ENCODE assay signal across 16 mouse cellular contexts in genomic region chr5:124015727-124016126, GRCm38 (mm10). TPM values are rescaled to one million over a fixed set of nuclear protein-coding genes. Genes with fewer than 3 reads are reported as not detected.
DNase-seq lines count a peak whose midpoint lies in the region; ATAC-seq lines count a peak whose summit lies in the region.
"Had no signal": no experiment of that assay in that cellular context is flagged by ENCODE, and none has a peak within 500 bp of the region (broad histone marks: within the 10 kb centered on the region; RNA-seq: fewer than 3 reads in every experiment).

No protein-coding gene starts in this region.

- no peaks in the 10 kb centered on the region for H3K27me3 ChIP-seq in hindbrain, embryonic 10.5 days (ENCODE audit: insufficient read depth, poor library complexity, severe bottlenecking)
- no peaks in the 10 kb centered on the region for H3K27me3 ChIP-seq in hindbrain, embryonic 12.5 days
- no peaks in the 10 kb centered on the region for H3K27me3 ChIP-seq in megakaryocyte, embryonic 14.5 days (replicated peaks)
- H3K27me3 ChIP-seq: stomach, embryonic 15.5 days had no signal

- peaks cover 98% of the 10 kb centered on the region for H3K4me1 ChIP-seq in hindbrain, embryonic 10.5 days (replicated peaks)
- H3K4me1 ChIP-seq in hindbrain, embryonic 12.5 days, result peaks cover 95% of the 10 kb centered on the region
- H3K4me1 ChIP-seq in megakaryocyte, embryonic 14.5 days, result peaks cover 100% of the 10 kb centered on the region

- no peak overlapping the region for H3K4me3 ChIP-seq in hindbrain, embryonic 10.5 days
- no peak overlapping the region for H3K4me3 ChIP-seq in hindbrain, embryonic 12.5 days
- peak overlapping the region; percentile 81 for H3K4me3 ChIP-seq in megakaryocyte, embryonic 14.5 days (replicated peaks)
- H3K4me3 ChIP-seq: erythroblast, embryonic 14.5 days; stomach, embryonic 15.5 days had no signal

- H3K9ac ChIP-seq in hindbrain, embryonic 12.5 days, result no peak overlapping the region
- H3K9ac ChIP-seq: stomach, embryonic 15.5 days had no signal

- WGBS in hindbrain, embryonic 10.5 days, result 83% methylated on average over 2 of the region's 2 CpGs
- WGBS in hindbrain, embryonic 12.5 days, result 66% methylated on average over 2 of the region's 2 CpGs

- no peaks in the 10 kb centered on the region for H3K9me3 ChIP-seq in hindbrain, embryonic 10.5 days
- no peaks in the 10 kb centered on the region for H3K9me3 ChIP-seq in hindbrain, embryonic 12.5 days (replicated peaks)
- H3K9me3 ChIP-seq in megakaryocyte, embryonic 14.5 days, result no peaks in the 10 kb centered on the region
- H3K9me3 ChIP-seq: G1E; stomach, embryonic 15.5 days had no signal

- DNase-seq in gastrocnemius, adult 18-20 months (ENCODE audit: low spot score), result peak; percentile 58
- DNase-seq in gastrocnemius, adult 8-10 months (ENCODE audit: low spot score in 2 of 2), result no peak
- no peak for DNase-seq in hindbrain, embryonic 10.5 days (ENCODE audit: low spot score)
- peak; percentile 22 for DNase-seq in naive thymus-derived CD4-positive, alpha-beta T cell, adult 2 months (ENCODE audit: low read depth)
- DNase-seq: cerebellum, adult 8-10 months; kidney, adult 9 months; layer of hippocampus, adult 9-11 months; right cerebral cortex, postnatal 25 days; thymus, postnatal 25 days had no signal

- peak overlapping the region; percentile 59; the same call in 1 of the 2 replicates for H3K27ac ChIP-seq in hindbrain, embryonic 10.5 days
- no peak overlapping the region for H3K27ac ChIP-seq in hindbrain, embryonic 12.5 days

- ATAC-seq in hindbrain, embryonic 12.5 days (ENCODE audit: low FRiP score), result no peak
- no peak for ATAC-seq in megakaryocyte, adult 5-6 weeks (ENCODE audit: poor library complexity, severe bottlenecking)
- no peak for ATAC-seq in erythroblast, adult 5-6 weeks (replicated peaks; ENCODE audit: low FRiP score, poor library complexity, severe bottlenecking)

- no peak overlapping the region for H3K4me2 ChIP-seq in hindbrain, embryonic 12.5 days (replicated peaks)

- peaks cover 11% of the 10 kb centered on the region; the same call in 1 of the 2 replicates for H3K36me3 ChIP-seq in hindbrain, embryonic 10.5 days
- H3K36me3 ChIP-seq in hindbrain, embryonic 12.5 days, result no peaks in the 10 kb centered on the region
- H3K36me3 ChIP-seq in megakaryocyte, embryonic 14.5 days (replicated peaks; ENCODE audit: low read length), result peaks cover 80% of the 10 kb centered on the region
- H3K36me3 ChIP-seq: stomach, embryonic 15.5 days had no signal

RNA-seq across cellular contexts. Expression of gene Vps37b, which starts 16.3 kb away (rescaled TPM):
- 1 to 10 TPM; 5.7 to 6.6 TPM for total RNA-seq in gastrocnemius, adult 18-20 months (2021)
- 1 to 10 TPM; 4.6 to 6.2 (median 5.1) TPM for total RNA-seq in gastrocnemius, adult 8-10 months (2022)
- 57.5 and 71.8 TPM in 2 replicates for polyA plus RNA-seq in hindbrain, embryonic 10.5 days (2016; fragmentation: Nextera tagmentation; extraction: Ambion mirVana)
- polyA plus RNA-seq in hindbrain, embryonic 12.5 days (2016; fragmentation: Nextera tagmentation; extraction: Ambion mirVana), result 70.8 and 78.6 TPM in 2 replicates
- polyA plus RNA-seq in megakaryocyte, embryonic 14.5 days (2012; ENCODE audit: insufficient read depth, low replicate concordance), result 437 and 1,468 TPM in 2 replicates
- total RNA-seq in megakaryocyte, adult 5-6 weeks (2015), result 28.9 and 29.2 TPM in 2 replicates
- 29.1 and 29.9 TPM in 2 replicates for total RNA-seq in megakaryocyte, adult 5-6 weeks (2017)
- 14.4 and 27.9 TPM in 2 replicates for total RNA-seq in erythroblast, adult 5-6 weeks (2015; ENCODE audit: low replicate concordance)
- total RNA-seq in erythroblast, adult 5-6 weeks (2017; ENCODE audit: low replicate concordance), result 6.8 and 7.9 TPM in 2 replicates

RNA-seq across cellular contexts. Expression of gene Hip1r, which starts 42.3 kb away (rescaled TPM):
- 10 to 100 TPM in 1 of 2 experiments, 1 to 10 TPM in 1; 9.4 to 19.6 TPM for total RNA-seq in gastrocnemius, adult 18-20 months (2021)
- total RNA-seq in gastrocnemius, adult 8-10 months (2022), result 10 to 100 TPM in 2 of 4 experiments, 1 to 10 TPM in 2; 8.7 to 15.9 (median 11.4) TPM
- polyA plus RNA-seq in hindbrain, embryonic 10.5 days (2016; fragmentation: Nextera tagmentation; extraction: Ambion mirVana), result 12.2 and 12.5 TPM in 2 replicates
- 14.4 and 20.4 TPM in 2 replicates for polyA plus RNA-seq in hindbrain, embryonic 12.5 days (2016; fragmentation: Nextera tagmentation; extraction: Ambion mirVana)
- 5.4 and 11.0 TPM in 2 replicates for polyA plus RNA-seq in megakaryocyte, embryonic 14.5 days (2012; ENCODE audit: insufficient read depth, low replicate concordance)
- total RNA-seq in megakaryocyte, adult 5-6 weeks (2015), result 6.0 and 6.6 TPM in 2 replicates
- total RNA-seq in megakaryocyte, adult 5-6 weeks (2017), result 12.1 and 13.0 TPM in 2 replicates
- 1.9 and 5.2 TPM in 2 replicates for total RNA-seq in erythroblast, adult 5-6 weeks (2015; ENCODE audit: low replicate concordance)
- total RNA-seq in erythroblast, adult 5-6 weeks (2017; ENCODE audit: low replicate concordance), result 4.9 and 10.3 TPM in 2 replicates

Comparison
In these comparisons a context has a peak if more than half of its experiments do, and no peak if none do; other contexts are left out.
1. DNase-seq: peak in gastrocnemius, adult 18-20 months (single experiment) and naive thymus-derived CD4-positive, alpha-beta T cell, adult 2 months (single experiment); none in gastrocnemius, adult 8-10 months (0 of 2) and hindbrain, embryonic 10.5 days (single experiment).